Mouse (Mus musculus): ENCODE data around the gene Naaladl1. TPM values are rescaled to one million over a fixed set of nuclear protein-coding genes. Genes with fewer than 3 reads are reported as not detected.

The Naaladl1 gene
- total and polyA plus RNA-seq, 3 experiments = 0.35 to 1.7 TPM; not detected in 1

DNA sequence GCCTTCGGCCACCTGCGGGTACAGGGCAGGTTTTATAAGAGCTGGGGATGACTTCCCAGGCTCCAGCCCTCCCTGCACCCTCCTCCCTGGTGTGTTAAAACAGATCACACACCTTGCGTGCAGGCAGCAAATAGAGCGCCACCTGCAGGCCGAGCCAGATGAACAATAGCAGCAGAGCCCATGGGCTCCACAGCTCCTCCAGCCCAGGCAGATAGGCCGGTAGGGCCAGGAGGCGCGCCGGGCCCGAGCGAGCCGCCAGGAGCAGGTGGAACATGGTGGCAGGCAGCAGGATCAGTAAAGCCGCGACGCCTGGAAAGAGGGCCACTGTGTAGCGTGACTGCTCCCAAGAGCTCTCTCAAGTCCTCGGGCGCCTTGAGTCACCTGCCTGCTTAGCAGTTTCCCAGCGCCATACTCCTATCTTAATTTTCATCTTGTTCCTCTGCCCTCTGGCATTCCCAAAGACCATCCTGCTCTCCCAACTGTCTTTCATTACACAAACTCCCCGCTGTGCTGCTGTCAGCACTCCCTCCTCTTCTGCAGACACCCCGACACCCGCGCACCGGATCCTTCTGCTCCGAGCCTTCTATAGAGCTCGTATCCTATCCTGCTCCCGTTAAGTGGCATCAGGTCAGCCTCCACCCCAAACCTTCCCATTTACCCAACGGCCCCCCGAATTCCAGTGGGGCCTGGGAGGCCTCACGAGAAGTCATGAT is 38.4 kb upstream of the Naaladl1 start (continued):
- TF ChIP-seq POLR2A (IDR thresholded peaks at IDR 0.05; ENCODE audit: control insufficient read depth in 1 of 2, insufficient read depth in 1 of 2, low read depth in 1 of 2, low read length in 2 of 2, poor library complexity in 1 of 2) (no peak), CHD2 (IDR thresholded peaks at IDR 0.05; ENCODE audit: low read length) (no peak), POLR2AphosphoS5 (IDR thresholded peaks at IDR 0.05; ENCODE audit: borderline replicate concordance, low read depth, low read length) (no peak), E2F4 (IDR thresholded peaks at IDR 0.05; ENCODE audit: borderline replicate concordance, low read depth, low read length) (no peak), MYB (IDR thresholded peaks at IDR 0.05; ENCODE audit: low read depth, low read length) (no peak), ELF1 (IDR thresholded peaks at IDR 0.05; ENCODE audit: low read depth, low read length) (no peak), JUND (IDR thresholded peaks at IDR 0.05; ENCODE audit: low read depth, low read length) (no peak), BHLHE40 (IDR thresholded peaks at IDR 0.05; ENCODE audit: borderline replicate concordance, low read depth, low read length) (no peak), EP300 (IDR thresholded peaks at IDR 0.05; ENCODE audit: low read depth in 1 of 2, low read length in 2 of 2) (no peak), SMC3 (IDR thresholded peaks at IDR 0.05; ENCODE audit: low read depth, low read length) (peak; percentile 67), MAX (IDR thresholded peaks at IDR 0.05; ENCODE audit: low read length) (no peak), ZC3H11A (IDR thresholded peaks at IDR 0.05; ENCODE audit: low read depth, low read length) (no peak), USF2 (IDR thresholded peaks at IDR 0.05; ENCODE audit: borderline replicate concordance in 1 of 2, insufficient read depth in 1 of 2, low read depth in 1 of 2, low read length in 2 of 2) (no peak), ETS1 (IDR thresholded peaks at IDR 0.05; ENCODE audit: low read depth, low read length) (no peak), ZMIZ1 (IDR thresholded peaks at IDR 0.05; ENCODE audit: low read depth, low read length) (no peak)

DNA sequence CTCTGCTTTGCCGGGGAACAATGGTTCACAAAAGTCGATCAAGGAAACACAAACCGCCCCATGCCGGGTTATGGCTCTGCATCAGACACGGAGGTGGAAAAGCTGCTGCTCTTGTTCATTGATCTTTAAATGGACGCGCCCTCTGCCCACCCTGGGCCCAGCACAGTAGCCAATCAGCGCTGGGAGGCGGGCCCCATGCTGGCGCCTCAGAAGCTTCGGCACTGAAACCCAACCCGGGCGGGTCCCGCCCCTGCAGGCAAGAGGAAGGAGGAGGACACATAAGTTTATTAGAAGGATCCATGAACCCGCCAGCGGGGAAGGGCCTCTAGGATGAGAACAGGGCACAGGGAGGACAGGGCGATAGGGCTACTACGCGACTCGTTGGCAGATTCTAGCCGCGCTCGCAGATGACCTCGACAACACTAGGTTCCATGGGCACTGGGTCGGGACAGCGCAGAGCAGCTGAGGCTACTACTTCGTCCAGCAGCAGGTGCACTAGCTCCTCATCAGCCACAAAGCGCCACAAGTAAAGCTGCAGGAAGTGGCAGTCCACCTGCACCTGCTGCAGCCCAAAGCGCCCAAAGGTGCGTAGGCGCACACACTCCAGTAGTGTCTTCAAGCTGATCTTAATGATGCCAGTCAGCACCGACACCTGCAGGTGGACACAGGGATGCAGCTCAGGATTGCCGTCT is 37.7 kb upstream of the Naaladl1 start, which contains the start of gene Tm7sf2:
Tm7sf2 (minus strand) TSS at position 650 of the 692 bp plus-strand sequence.
- Histone ChIP-seq H3K27ac (ENCODE audit: control insufficient read depth, low read depth, low read length) (peak within 1 kb of the TSS; percentile 15), H3K36me3 (ENCODE audit: control insufficient read depth in 1 of 2, insufficient read depth in 2 of 2, low read length in 2 of 2) (no peaks in the 10 kb centered on the region)
- no peak for TF ChIP-seq ZMIZ1 (IDR thresholded peaks at IDR 0.05; ENCODE audit: low read depth, low read length)
- no peak for TF ChIP-seq MYB (IDR thresholded peaks at IDR 0.05; ENCODE audit: low read depth, low read length)
- no peak for TF ChIP-seq TAL1 (IDR thresholded peaks at IDR 0.05; ENCODE audit: low read length)
- 0 out of 2 replicates have a peak, but pooled peaks have one; percentile 33 for TF ChIP-seq HCFC1 (IDR thresholded peaks at IDR 0.05; ENCODE audit: low read depth, low read length)
- no peak for TF ChIP-seq GABPA (IDR thresholded peaks at IDR 0.05; ENCODE audit: low read depth, low read length)
- no peak for TF ChIP-seq ZNF384 (IDR thresholded peaks at IDR 0.05; ENCODE audit: low read depth, low read length)
- TF ChIP-seq POLR2AphosphoS5 (IDR thresholded peaks at IDR 0.05; ENCODE audit: borderline replicate concordance, low read depth, low read length) = no peak
- no peak for TF ChIP-seq RCOR1 (IDR thresholded peaks at IDR 0.05; ENCODE audit: low read depth, low read length)
- no peak for TF ChIP-seq CHD2 (IDR thresholded peaks at IDR 0.05; ENCODE audit: low read length)
- TF ChIP-seq RAD21 (IDR thresholded peaks at IDR 0.05; ENCODE audit: low read depth, low read length) = no peak
- TF ChIP-seq POLR2AphosphoS2 (IDR thresholded peaks at IDR 0.05; ENCODE audit: low read length) = peak; percentile 70
- TF ChIP-seq MXI1 (IDR thresholded peaks at IDR 0.05; ENCODE audit: low read depth, low read length) = peak; percentile 60
- peak; percentile 58 for TF ChIP-seq NELFE (IDR thresholded peaks at IDR 0.05; ENCODE audit: low read depth, low read length)
- no peak for TF ChIP-seq ZKSCAN1 (IDR thresholded peaks at IDR 0.05; ENCODE audit: low read depth, low read length)
- TF ChIP-seq TBP (IDR thresholded peaks at IDR 0.05; ENCODE audit: low read depth, low read length) = peak; percentile 73
- no peak for TF ChIP-seq TCF12 (IDR thresholded peaks at IDR 0.05; ENCODE audit: low read depth, low read length)
- TF ChIP-seq JUND (IDR thresholded peaks at IDR 0.05; ENCODE audit: low read depth, low read length) = no peak
- TF ChIP-seq NRF1 (IDR thresholded peaks at IDR 0.05; ENCODE audit: insufficient read depth, low read depth, low read length, poor library complexity, severe bottlenecking) = no peak
- no peak for TF ChIP-seq USF2 (IDR thresholded peaks at IDR 0.05; ENCODE audit: borderline replicate concordance in 1 of 2, insufficient read depth in 1 of 2, low read depth in 1 of 2, low read length in 2 of 2)
- no peak for TF ChIP-seq BHLHE40 (IDR thresholded peaks at IDR 0.05; ENCODE audit: borderline replicate concordance, low read depth, low read length)
- no peak for TF ChIP-seq GATA1 (IDR thresholded peaks at IDR 0.05; ENCODE audit: low read depth, low read length)
- no peak for TF ChIP-seq CHD1 (IDR thresholded peaks at IDR 0.05; ENCODE audit: low read depth, low read length)
- TF ChIP-seq UBTF (IDR thresholded peaks at IDR 0.05; ENCODE audit: borderline replicate concordance, insufficient read depth, low read depth, low read length) = no peak
- TF ChIP-seq ETS1 (IDR thresholded peaks at IDR 0.05; ENCODE audit: low read depth, low read length) = no peak
- no peak for TF ChIP-seq ELF1 (IDR thresholded peaks at IDR 0.05; ENCODE audit: low read depth, low read length)

More for the DNA sequence above, 37.7 kb upstream of the Naaladl1 start, which contains the start of gene Tm7sf2:
- DNase-seq (ENCODE audit: low read depth, low spot score) = peak; percentile 95
- H3K9me3 ChIP-seq (replicated peaks; ENCODE audit: insufficient read depth, low read length) = no peaks in the 10 kb centered on the region
- H3K9ac ChIP-seq (ENCODE audit: control insufficient read depth, low read depth, low read length, poor library complexity, severe bottlenecking) = peak within 1 kb of the TSS; percentile 75
- H3K27me3 ChIP-seq (ENCODE audit: control insufficient read depth in 1 of 2, insufficient read depth in 2 of 2, low read length in 2 of 2) = no peaks in the 10 kb centered on the region
- peaks cover 0 to 8% of the 10 kb centered on the region in 2 experiments; a peak in 3 of 4 replicates for H3K4me1 ChIP-seq (ENCODE audit: control insufficient read depth in 1 of 2, insufficient read depth in 2 of 2, low read length in 2 of 2)
- peak within 1 kb of the TSS; percentile 49 to 73 for H3K4me3 ChIP-seq (ENCODE audit: control insufficient read depth in 1 of 2, insufficient read depth in 1 of 2, low read depth in 2 of 2, low read length in 2 of 2)
- H3K79me2 ChIP-seq (ENCODE audit: control insufficient read depth, insufficient read depth, low read length, poor library complexity) = no peaks in the 10 kb centered on the region
